Mouse (Mus musculus) retina, adult 2 months (tissue): ENCODE measurements around the gene Lpar5.
"Not testable (repeated sequence)": the region's sequence is repeated elsewhere in the genome, so short reads cannot be mapped to it uniquely, and the experiment has no call there.

Experiments used
- DNase-seq: peaks from one replicate; pipeline ENCODE4 v3.0.0-alpha.2; 2012; ENCODE audit warnings: low read depth, low spot score

Lpar5 gene

DNA sequence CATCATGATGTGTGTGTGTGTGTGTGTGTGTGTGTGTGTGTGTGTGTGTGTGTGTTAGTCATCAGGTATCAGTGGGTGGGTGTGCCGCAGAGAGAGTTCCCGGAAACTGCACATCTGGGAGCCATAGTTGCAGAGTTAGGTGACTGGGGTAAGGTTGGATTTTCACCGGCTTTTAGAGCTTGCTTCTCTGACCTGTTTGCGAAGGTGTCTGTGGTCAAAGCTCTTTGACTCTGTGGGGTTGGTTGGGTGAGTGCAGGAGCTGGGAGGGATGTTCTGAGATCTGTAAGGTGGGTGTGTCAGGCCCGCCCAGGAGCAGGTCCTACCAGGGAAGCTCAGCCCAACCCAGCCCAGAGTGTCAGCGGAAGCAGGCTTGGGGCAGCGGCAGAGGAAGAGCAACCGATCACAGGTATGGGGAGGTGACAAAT, at the start of gene Lpar5:
Gene Lpar5 (plus strand): TSS at position 350 of the 425 bp plus-strand sequence.
- no peak for DNase-seq

GRCm38 (mm10) chr6:125030532-125030931, 37.2 kb upstream of the Lpar5 start:
- not testable (repeated sequence) for DNase-seq

DNA sequence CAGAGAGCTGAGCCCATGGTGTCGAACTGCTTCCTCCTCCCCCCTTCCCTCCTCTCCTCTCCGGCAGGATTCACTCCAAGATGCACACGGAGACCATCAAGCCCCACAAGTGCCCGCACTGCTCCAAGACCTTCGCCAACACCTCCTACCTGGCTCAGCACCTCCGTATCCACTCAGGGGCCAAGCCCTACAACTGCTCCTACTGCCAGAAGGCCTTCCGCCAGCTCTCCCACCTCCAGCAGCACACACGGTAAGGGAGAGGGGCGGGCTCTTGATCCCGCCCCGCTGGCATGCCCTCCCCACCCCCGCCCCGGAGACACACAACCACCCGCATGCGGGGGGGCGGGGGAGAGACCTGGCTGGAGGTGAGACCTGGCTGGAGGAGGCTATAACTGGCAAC, 36.1 kb upstream of the Lpar5 start:
- no peak for DNase-seq

GRCm38 (mm10) chr6:125038666-125039065, 29.1 kb upstream of the Lpar5 start:
- no peak for DNase-seq

DNA sequence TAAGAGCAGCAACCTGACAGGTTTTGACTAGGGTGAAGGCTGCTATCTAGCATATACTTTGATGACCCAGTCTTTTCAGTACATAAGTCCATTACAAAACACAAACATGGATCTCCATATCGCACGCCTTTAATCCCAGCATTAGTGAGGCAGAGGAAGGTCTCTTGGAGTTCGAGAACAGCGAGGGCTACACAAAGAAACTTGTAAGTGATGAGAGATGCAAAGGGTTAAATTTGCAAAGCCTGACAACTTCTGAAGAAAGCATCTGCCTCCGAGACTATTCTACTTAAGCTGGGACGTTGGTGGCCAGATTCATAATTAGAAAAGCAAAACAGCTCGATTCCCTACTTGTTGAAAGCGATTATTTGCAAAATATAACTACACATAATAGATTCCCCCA, 28.6 kb upstream of the Lpar5 start:
- no peak for DNase-seq

GRCm38 (mm10) chr6:125039533-125040153, 28.1 kb upstream of the Lpar5 start, which contains the start of gene Ing4:
Ing4 (plus strand) TSS chr6:125039760.
- peak; percentile 98 for DNase-seq

DNA sequence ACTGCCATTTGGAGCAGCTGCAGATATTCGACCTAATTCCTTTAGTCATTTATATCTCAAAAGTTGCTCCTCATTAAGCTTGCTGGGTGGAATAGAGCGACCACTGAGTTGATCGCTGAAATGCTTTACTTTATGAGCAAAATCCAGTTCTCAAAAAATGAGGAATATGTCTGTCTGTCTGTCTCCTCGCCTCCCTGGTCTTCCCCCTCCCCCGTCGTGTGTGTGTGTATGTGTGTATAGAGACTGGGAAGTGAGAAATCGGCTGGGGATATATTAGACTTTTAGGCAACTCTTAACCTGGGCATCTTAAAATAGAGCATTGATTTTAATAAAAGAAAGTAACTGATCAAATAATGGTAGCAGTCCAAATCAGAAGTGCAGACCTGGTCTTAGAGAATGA, 27.5 kb upstream of the Lpar5 start:
- DNase-seq: no peak

GRCm38 (mm10) chr6:125041047-125041446, 26.7 kb upstream of the Lpar5 start:
- DNase-seq: no peak

GRCm38 (mm10) chr6:125042081-125042480, 25.6 kb upstream of the Lpar5 start:
- no peak for DNase-seq

DNA sequence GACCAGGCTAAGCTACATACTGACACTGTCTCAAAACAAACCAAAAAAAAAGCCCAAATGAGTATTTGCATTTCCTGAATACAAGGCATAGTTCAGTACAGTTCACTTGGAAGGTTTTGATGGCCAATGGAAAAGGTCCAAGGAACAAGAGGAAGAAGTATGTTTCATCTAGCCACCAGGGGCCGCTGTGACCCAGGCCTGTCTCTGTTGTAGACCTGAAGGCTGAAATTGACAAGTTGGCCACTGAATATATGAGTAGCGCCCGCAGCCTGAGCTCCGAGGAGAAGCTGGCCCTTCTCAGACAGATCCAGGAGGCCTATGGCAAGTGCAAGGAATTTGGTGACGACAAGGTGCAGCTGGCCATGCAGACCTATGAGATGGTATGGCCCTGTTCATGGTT, 21.0 kb upstream of the Lpar5 start:
- peak; percentile 36 for DNase-seq

- DNase-seq: no peak
Observed at GRCm38 (mm10) chr6:125049678-125050077, 18.0 kb upstream of the Lpar5 start, which contains the start of gene Acrbp. Acrbp (plus strand) TSS chr6:125049689.

DNA sequence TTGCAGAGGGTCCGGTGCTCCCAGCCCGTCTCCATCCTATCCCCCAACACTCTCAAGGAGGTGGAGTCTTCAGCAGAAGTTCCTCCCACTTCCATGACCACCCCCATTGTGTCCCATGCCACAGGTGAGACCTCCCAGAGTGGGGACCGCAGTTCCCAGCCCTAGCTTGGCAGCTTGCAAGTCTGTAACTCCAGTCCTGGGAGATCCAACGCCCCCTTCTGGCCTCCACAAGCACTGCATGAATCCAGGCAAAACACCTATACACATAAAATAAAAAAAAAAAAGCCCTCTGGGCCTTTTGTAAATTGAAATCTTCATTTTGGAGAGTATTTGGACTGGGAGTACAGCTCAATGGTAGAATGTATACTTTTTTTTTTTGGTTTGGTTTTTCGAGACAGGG, 16.5 kb upstream of the Lpar5 start:
- no peak for DNase-seq

DNA sequence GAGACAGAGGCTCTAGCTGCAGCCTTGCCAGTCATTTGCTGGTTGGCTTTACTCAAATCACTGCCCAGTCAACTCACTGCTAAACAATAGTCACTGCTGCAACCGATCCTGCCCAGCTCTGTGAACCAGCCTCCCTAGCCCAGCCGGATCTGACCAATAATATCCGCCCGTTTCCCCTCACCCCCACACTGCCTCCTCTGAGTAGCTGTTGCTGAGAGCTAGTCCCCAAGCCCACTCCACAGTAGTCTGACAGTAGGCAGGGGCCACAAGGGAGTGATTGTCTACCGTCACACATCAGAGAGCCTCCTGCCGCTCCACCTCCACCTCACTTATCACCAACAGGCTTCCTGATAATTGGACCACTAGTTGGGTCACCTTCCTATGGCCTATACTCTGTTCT, 6.2 kb upstream of the Lpar5 start:
- DNase-seq: no peak

GRCm38 (mm10) chr6:125062511-125062910, 5.2 kb upstream of the Lpar5 start:
- no peak for DNase-seq

DNA sequence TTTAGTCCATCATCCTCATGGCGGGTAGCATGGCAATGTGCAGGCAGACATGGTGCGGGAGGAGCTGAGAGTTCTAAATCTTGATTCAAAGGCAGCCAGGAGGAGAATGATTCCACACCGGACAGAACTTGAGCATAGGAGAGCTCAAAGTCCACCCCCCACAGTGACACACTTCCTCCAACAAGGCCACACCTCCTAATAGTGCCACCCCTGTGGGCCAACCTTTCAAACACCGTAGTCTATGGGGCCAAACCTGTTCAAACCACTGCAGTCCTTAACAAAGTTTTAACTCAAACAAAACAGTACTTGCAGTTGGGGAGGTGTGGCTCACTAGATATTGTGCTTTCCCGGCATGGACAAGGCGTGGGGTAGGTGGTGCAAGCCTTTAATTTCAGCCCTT, 3.8 kb upstream of the Lpar5 start:
- DNase-seq: no peak

DNA sequence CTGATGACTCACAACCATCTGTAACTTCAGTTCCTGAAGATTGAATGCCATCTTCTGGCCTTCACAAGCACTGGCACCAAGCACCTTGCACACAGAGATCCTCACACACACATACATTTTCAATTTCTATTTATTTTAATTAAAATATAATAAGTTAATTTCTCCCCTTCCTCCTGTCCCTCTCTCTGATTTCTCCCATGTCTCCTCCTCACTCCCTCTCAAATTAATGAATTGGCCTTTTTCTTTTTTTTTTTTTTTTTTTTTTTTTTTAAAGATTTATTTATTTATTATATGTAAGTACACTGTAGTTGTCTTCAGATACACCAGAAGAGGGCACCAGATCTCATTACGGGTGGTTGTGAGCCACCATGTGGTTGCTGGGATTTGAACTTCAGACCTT, 2.5 kb upstream of the Lpar5 start:
- DNase-seq: not testable (repeated sequence)

- no peak for DNase-seq
Observed at GRCm38 (mm10) chr6:125071170-125071895, 3.6 kb downstream of the Lpar5 start.

- DNase-seq: no peak
Observed at GRCm38 (mm10) chr6:125071896-125072279, 4.2 kb downstream of the Lpar5 start.

DNA sequence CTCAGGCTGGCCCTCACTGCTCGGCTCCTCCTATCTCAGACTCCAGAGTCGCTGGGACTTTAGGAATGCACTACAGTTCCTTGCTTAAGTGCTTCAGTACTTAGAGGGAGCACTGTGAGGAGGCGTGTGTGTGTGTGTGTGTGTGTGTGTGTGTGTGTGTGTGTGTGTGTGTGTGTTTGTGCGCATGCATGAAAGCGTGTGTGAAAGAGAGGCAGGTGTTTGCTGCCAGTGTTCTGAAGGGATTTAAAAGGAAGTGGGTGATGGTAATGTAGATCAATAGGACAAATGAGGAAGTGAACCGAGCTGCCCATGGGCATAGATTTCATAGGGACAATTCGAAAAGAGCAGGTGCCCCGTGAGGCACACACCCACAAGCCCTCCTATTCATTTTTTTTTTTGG, 6.1 kb downstream of the Lpar5 start:
- DNase-seq: no peak

- no peak for DNase-seq
Observed at GRCm38 (mm10) chr6:125081394-125081793, 13.7 kb downstream of the Lpar5 start.

DNA sequence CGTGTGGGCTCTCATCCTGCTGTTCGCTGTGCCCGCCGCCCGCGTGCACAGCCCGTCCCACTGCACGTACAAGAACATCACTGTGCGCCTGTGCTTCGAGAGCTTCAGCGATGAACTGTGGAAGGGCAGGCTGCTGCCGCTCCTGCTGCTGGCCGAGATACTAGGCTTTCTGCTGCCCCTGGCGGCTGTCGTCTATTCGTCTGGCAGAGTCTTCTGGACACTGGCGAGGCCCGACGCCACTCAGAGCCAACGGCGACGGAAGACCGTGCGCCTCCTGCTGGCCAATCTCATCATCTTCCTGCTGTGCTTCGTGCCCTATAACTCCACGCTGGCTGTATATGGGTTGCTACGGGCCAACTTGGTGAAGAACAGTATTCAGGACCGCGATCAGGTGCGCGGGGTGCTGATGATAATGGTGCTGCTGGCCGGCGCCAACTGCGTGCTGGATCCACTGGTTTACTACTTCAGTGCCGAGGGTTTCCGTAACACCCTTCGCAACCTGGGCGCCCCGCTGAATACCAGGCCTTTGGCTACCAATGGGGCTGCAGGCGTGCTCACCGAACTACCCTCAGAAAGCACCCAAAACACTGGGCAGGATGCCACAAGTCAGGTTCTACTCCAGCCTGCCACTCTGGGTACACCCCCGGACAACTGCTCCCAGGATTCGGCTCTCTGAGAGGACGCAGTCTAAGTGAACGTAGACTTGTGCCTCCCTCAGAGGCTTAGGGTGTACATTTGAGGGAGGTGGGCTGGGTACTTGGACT, 14.3 kb downstream of the Lpar5 start:
- DNase-seq: peak; percentile 78

DNA sequence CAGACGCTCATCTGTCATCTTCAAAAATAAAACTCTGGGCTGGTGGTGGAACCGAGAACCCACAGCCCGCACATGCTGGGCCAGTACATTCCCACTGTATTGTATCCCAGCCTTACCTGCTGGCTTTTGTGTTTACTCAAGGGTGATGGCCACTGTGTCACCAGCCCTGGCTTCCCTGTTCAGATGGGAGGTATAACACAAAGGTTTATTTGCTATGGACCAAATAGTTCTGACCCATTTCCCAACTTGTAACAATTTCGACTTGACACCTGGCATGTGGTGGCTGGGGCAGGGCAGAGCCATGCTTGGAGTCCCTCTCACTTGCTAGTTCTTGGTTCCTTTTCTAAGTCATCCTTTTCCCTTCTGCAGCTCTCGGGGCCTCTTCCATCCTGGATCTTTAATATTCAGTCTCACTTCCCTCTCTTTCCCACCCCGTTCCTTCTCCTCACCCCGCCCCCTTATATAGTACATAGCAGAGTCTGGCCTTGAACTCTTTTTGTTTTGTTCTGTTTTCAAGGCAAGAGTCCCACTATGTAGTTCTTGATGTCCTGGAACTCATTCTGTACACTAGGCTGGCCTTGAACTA, 15.2 kb downstream of the Lpar5 start:
- no peak for DNase-seq
